Mouse (Mus musculus) embryonic fibroblast, embryonic 13.5 days (primary cell): ENCODE data around the gene Timeless.

Experiments used
- CTCF ChIP-seq: IDR thresholded peaks from 2 replicates; pipeline ENCODE4 v1.5.1; 2011; ENCODE audit warnings: mild to moderate bottlenecking, control low read depth, low read length, moderate library complexity, borderline replicate concordance; ENCODE audit not compliant: insufficient read depth
- POLR2A ChIP-seq: IDR thresholded peaks from 2 replicates; pipeline ENCODE4 v1.6.1; 2011; ENCODE audit warnings: low read depth, mild to moderate bottlenecking, control low read depth, low read length, moderate library complexity

- TF ChIP-seq CTCF (no peak), POLR2A (no peak)
These were observed 66.9 kb downstream of the Timeless start, which contains the start of gene Il23a for GRCm38 (mm10) chr10:128298702-128299171.
